Mouse (Mus musculus) kidney, embryonic 16.5 days (tissue): ENCODE results near the gene Jund. TPM values are rescaled to one million over a fixed set of nuclear protein-coding genes. Genes with fewer than 3 reads are reported as not detected.

Experiments used
- ATAC-seq: fragments of 200-750 bp; cut with Nextera tagmentation; 2 replicates; pipeline ENCODE4 v1.8.0; 2017; ENCODE audit warnings: moderate TSS enrichment; ENCODE audit not compliant: low FRiP score, low TSS enrichment
- H3K27ac ChIP-seq: fragments of 300-500 bp; sonication (generic); 2 replicates; pipeline ENCODE4 v1.5.1; 2014; ENCODE audit warnings: low read length
- H3K27me3 ChIP-seq: fragments of 300-500 bp; sonication (generic); 2 replicates; pipeline ENCODE4 v1.6.1; 2014; ENCODE audit warnings: low read length, control low read depth, mixed read lengths; ENCODE audit not compliant: insufficient read depth
- H3K36me3 ChIP-seq: fragments of 300-500 bp; sonication (generic); 2 replicates; pipeline ENCODE4 v1.6.1; 2014; ENCODE audit warnings: low read length, control low read depth, mixed read lengths; ENCODE audit not compliant: insufficient read depth
- H3K4me1 ChIP-seq: fragments of 300-500 bp; sonication (generic); 2 replicates; pipeline ENCODE4 v1.6.1; 2014; ENCODE audit warnings: low read length, control low read depth, mixed read lengths; ENCODE audit not compliant: insufficient read depth
- H3K4me2 ChIP-seq: fragments of 300-500 bp; sonication (generic); replicated peaks from 2 replicates; pipeline ENCODE4 v1.6.1; 2014; ENCODE audit warnings: low read depth, low read length
- H3K4me3 ChIP-seq: fragments of 300-500 bp; sonication (generic); 2 replicates; pipeline ENCODE4 v1.5.1; 2014; ENCODE audit warnings: mild to moderate bottlenecking, low read length
- H3K9ac ChIP-seq: fragments of 300-500 bp; sonication (generic); replicated peaks from 2 replicates; pipeline ENCODE4 v1.6.1; 2014; ENCODE audit warnings: low read length
- H3K9me3 ChIP-seq: fragments of 300-500 bp; sonication (generic); 2 replicates; pipeline ENCODE4 v1.6.1; 2016; ENCODE audit warnings: low read length, control low read depth
- WGBS: fragments of 180-500 bp; shearing (Covaris S2); extraction: QIAGEN DNeasy Blood & Tissue Kit; methylation state at CpG from one replicate; pipeline ENCODE4 v1.1.7; 2014; 5-methylcytosine and 5-hydroxymethylcytosine counted together
- polyA plus RNA-seq: library from polyadenylated mRNA; unstranded; fragments of >200 nt; fragmentation: Nextera tagmentation; extraction: Ambion mirVana; gene quantifications from 2 replicates; pipeline ENCODE4 v1.2.1, GENCODE M21; 2015

The Jund gene
- polyA plus RNA-seq, 1 experiment from 2014 or later: 42.1 TPM

GRCm38 (mm10) chr8:70658897-70659603 lies 39.7 kb upstream of the Jund start:
- Histone ChIP-seq H3K27me3 (no peaks in the 10 kb centered on the region), H3K36me3 (peaks cover 15% of the 10 kb centered on the region), H3K4me1 (peaks cover 27% of the 10 kb centered on the region), H3K4me2 (peak overlapping the region; percentile 98), H3K4me3 (peak overlapping the region; percentile 69), H3K27ac (peak overlapping the region; percentile 84), H3K9me3 (no peaks in the 10 kb centered on the region), H3K9ac (peak overlapping the region; percentile 80)
- ATAC-seq: peak; percentile 33
- under 1% methylated on average over 31 of the region's 31 CpGs for WGBS

GRCm38 (mm10) chr8:70659604-70660272 lies 39.0 kb upstream of the Jund start:
- ATAC-seq: peak; percentile 96
- no peaks in the 10 kb centered on the region for H3K9me3 ChIP-seq
- H3K27me3 ChIP-seq: no peaks in the 10 kb centered on the region
- H3K27ac ChIP-seq: peak overlapping the region; percentile 84
- peak overlapping the region; percentile 98 for H3K4me2 ChIP-seq
- H3K9ac ChIP-seq: peak overlapping the region; percentile 80
- H3K36me3 ChIP-seq: peaks cover 15% of the 10 kb centered on the region
- H3K4me3 ChIP-seq: peak overlapping the region; percentile 69
- WGBS: under 1% methylated on average over 39 of the region's 44 CpGs
- H3K4me1 ChIP-seq: peaks cover 27% of the 10 kb centered on the region

- peak; percentile 86 for ATAC-seq
Observed at GRCm38 (mm10) chr8:70660273-70660725, 38.5 kb upstream of the Jund start, which contains the start of gene Pgpep1. TSS of gene Pgpep1 (minus strand) at chr8:70660388.

GRCm38 (mm10) chr8:70663691-70664090 lies 35.1 kb upstream of the Jund start:
- H3K36me3 ChIP-seq: no peaks in the 10 kb centered on the region
- H3K4me1 ChIP-seq: peaks cover 12% of the 10 kb centered on the region; the same call in 1 of the 2 replicates
- no peak overlapping the region; the same call in 1 of the 2 replicates for H3K9ac ChIP-seq
- 60% methylated on average over 4 of the region's 4 CpGs for WGBS
- no peaks in the 10 kb centered on the region for H3K9me3 ChIP-seq
- H3K27me3 ChIP-seq: no peaks in the 10 kb centered on the region
- no peak for ATAC-seq
- no peak overlapping the region for H3K4me2 ChIP-seq
- no peak overlapping the region for H3K4me3 ChIP-seq
- no peak overlapping the region for H3K27ac ChIP-seq

More at GRCm38 (mm10) chr8:70660273-70660725, 38.5 kb upstream of the Jund start, which contains the start of gene Pgpep1:
- Histone ChIP-seq H3K9ac (peak within 1 kb of the TSS; percentile 80), H3K27ac (peak within 1 kb of the TSS; percentile 84), H3K4me1 (peaks cover 27% of the 10 kb centered on the region), H3K36me3 (peaks cover 11% of the 10 kb centered on the region), H3K9me3 (no peaks in the 10 kb centered on the region), H3K4me3 (peak within 1 kb of the TSS; percentile 69), H3K4me2 (peak within 1 kb of the TSS; percentile 98), H3K27me3 (no peaks in the 10 kb centered on the region)
- 2% methylated on average over 14 of the region's 14 CpGs for WGBS

GRCm38 (mm10) chr8:70664631-70665030 lies 34.1 kb upstream of the Jund start:
- H3K9me3 ChIP-seq: no peaks in the 10 kb centered on the region
- no peak overlapping the region for H3K4me2 ChIP-seq
- no peak for ATAC-seq
- no peak overlapping the region for H3K4me3 ChIP-seq
- no peaks in the 10 kb centered on the region for H3K36me3 ChIP-seq
- 84% methylated on average over 3 of the region's 3 CpGs for WGBS
- H3K9ac ChIP-seq: no peak overlapping the region
- H3K4me1 ChIP-seq: peaks cover 9% of the 10 kb centered on the region; the same call in 1 of the 2 replicates
- no peaks in the 10 kb centered on the region for H3K27me3 ChIP-seq
- no peak overlapping the region for H3K27ac ChIP-seq

- no peak overlapping the region for H3K4me2 ChIP-seq
- WGBS: 60% methylated on average over 2 of the region's 2 CpGs
- H3K27ac ChIP-seq: peak overlapping the region; percentile 73
- H3K9me3 ChIP-seq: no peaks in the 10 kb centered on the region
- H3K27me3 ChIP-seq: no peaks in the 10 kb centered on the region
- H3K9ac ChIP-seq: 0 out of 2 replicates have a peak overlapping the region, but pooled peaks have one; percentile 26
- ATAC-seq: peak; percentile 76; the same call in 1 of the 2 replicates
- no peaks in the 10 kb centered on the region for H3K36me3 ChIP-seq
- 0 out of 2 replicates have a peak, but pooled peaks cover 2% of the 10 kb centered on the region for H3K4me1 ChIP-seq
- no peak overlapping the region for H3K4me3 ChIP-seq
Observed at GRCm38 (mm10) chr8:70665599-70665998, 33.1 kb upstream of the Jund start.

GRCm38 (mm10) chr8:70667071-70667470 lies 31.7 kb upstream of the Jund start:
- WGBS: 64% methylated on average over 5 of the region's 5 CpGs
- ATAC-seq: no peak
- no peak overlapping the region for H3K4me2 ChIP-seq
- H3K4me1 ChIP-seq: peaks cover 12% of the 10 kb centered on the region; the same call in 1 of the 2 replicates
- no peak overlapping the region for H3K27ac ChIP-seq
- H3K36me3 ChIP-seq: no peaks in the 10 kb centered on the region
- H3K27me3 ChIP-seq: no peaks in the 10 kb centered on the region
- no peak overlapping the region for H3K9ac ChIP-seq
- H3K9me3 ChIP-seq: no peaks in the 10 kb centered on the region
- no peak overlapping the region for H3K4me3 ChIP-seq

- Histone ChIP-seq H3K4me3 (no peak overlapping the region), H3K27me3 (no peaks in the 10 kb centered on the region), H3K4me2 (no peak overlapping the region), H3K9me3 (no peaks in the 10 kb centered on the region), H3K36me3 (no peaks in the 10 kb centered on the region), H3K4me1 (peaks cover 34% of the 10 kb centered on the region), H3K9ac (no peak overlapping the region), H3K27ac (peak overlapping the region; percentile 80; the same call in 1 of the 2 replicates)
- ATAC-seq: no peak
- 62% methylated on average over 10 of the region's 10 CpGs for WGBS
Observed at GRCm38 (mm10) chr8:70671615-70672324, 27.0 kb upstream of the Jund start.

- WGBS: 37% methylated on average over 19 of the region's 19 CpGs
- ATAC-seq: no peak; the same call in 1 of the 2 replicates
Observed at GRCm38 (mm10) chr8:70672325-70673078, 26.2 kb upstream of the Jund start.

More at GRCm38 (mm10) chr8:70672325-70673078, 26.2 kb upstream of the Jund start:
- Histone ChIP-seq H3K36me3 (no peaks in the 10 kb centered on the region), H3K4me3 (peak overlapping the region; percentile 61), H3K4me2 (peak overlapping the region; percentile 49), H3K27ac (peak overlapping the region; percentile 80), H3K9ac (peak overlapping the region; percentile 74), H3K27me3 (no peaks in the 10 kb centered on the region), H3K4me1 (peaks cover 40% of the 10 kb centered on the region), H3K9me3 (no peaks in the 10 kb centered on the region)
